Mouse (Mus musculus) layer of hippocampus, postnatal 14 days (tissue): ENCODE data around the gene Rnf13. TPM values are rescaled to one million over a fixed set of nuclear protein-coding genes. Genes with fewer than 3 reads are reported as not detected.
"Not testable (repeated sequence)": the region's sequence is repeated elsewhere in the genome, so short reads cannot be mapped to it uniquely, and the experiment has no call there.

ENCODE experiments used
- DNase-seq, 2 experiments: peaks; one replicate each; pipeline ENCODE4 v3.0.0; 2021 to 2022; ENCODE audit warnings: low spot score in 2 of 2, mixed read lengths in 1 of 2
- long read RNA-seq, 2 experiments: library from polyadenylated mRNA; stranded (forward); transcript quantifications; one replicate each; pipeline ENCODE4 v2.0.0; 2021
- total RNA-seq, 2 experiments: library from RNA; stranded (reverse); gene quantifications; 2 replicates each; pipeline ENCODE4 v1.2.3; 2021

The Rnf13 gene
- total RNA-seq = 10 to 100 TPM; 76.8 to 79.6 TPM
- long read RNA-seq, experiment 1, transcript Rnf13-209 (9 exons, 1,062 nt) = minor isoform, 6 of 87 reads
- long read RNA-seq, experiment 1, transcript Rnf13-201 (10 exons, 2,678 nt) = major isoform, 56 of 87 reads
- long read RNA-seq, experiment 1, partial matches to known transcripts = 8 of 87 reads
- long read RNA-seq, experiment 1, other reads (novel, unspliced or antisense) = 13 of 87 reads
- long read RNA-seq, experiment 2, transcript Rnf13-209 (9 exons, 1,062 nt) = minor isoform, 9 of 108 reads
- long read RNA-seq, experiment 2, transcript Rnf13-201 (10 exons, 2,678 nt) = major isoform, 82 of 108 reads
- long read RNA-seq, experiment 2, partial matches to known transcripts = 4 of 108 reads
- long read RNA-seq, experiment 2, other reads (novel, unspliced or antisense) = 13 of 108 reads

- DNase-seq = peak; percentile 99
These were observed at the start of gene Rnf13 for GRCm38 (mm10) chr3:57735511-57736370. TSS of gene Rnf13 (plus strand) at chr3:57736062.

- no peak for DNase-seq
These were observed 44.1 kb upstream of the Rnf13 start for GRCm38 (mm10) chr3:57691772-57692171.

GRCm38 (mm10) chr3:57692719-57693118 is 43.1 kb upstream of the Rnf13 start, which contains the start of gene Ankub1:
TSS of gene Ankub1 (minus strand) at chr3:57692799.
- DNase-seq = peak in 1 of 2 experiments; percentile 30

- DNase-seq = no peak
These were observed 39.6 kb upstream of the Rnf13 start for GRCm38 (mm10) chr3:57696249-57696648.

GRCm38 (mm10) chr3:57696779-57697178 is 39.1 kb upstream of the Rnf13 start:
- DNase-seq = no peak

- no peak for DNase-seq
These were observed 21.7 kb upstream of the Rnf13 start for GRCm38 (mm10) chr3:57714151-57714550.

GRCm38 (mm10) chr3:57732206-57732915 is 3.5 kb upstream of the Rnf13 start:
- no peak for DNase-seq

GRCm38 (mm10) chr3:57736419-57737095 is 695 bp downstream of the Rnf13 start:
- no peak for DNase-seq

- DNase-seq = no peak
These were observed 4.0 kb downstream of the Rnf13 start for GRCm38 (mm10) chr3:57739830-57740229.

- DNase-seq = no peak
These were observed 12.9 kb downstream of the Rnf13 start for GRCm38 (mm10) chr3:57748576-57749267.

- no peak for DNase-seq
These were observed 41.1 kb downstream of the Rnf13 start for GRCm38 (mm10) chr3:57776915-57777314.

GRCm38 (mm10) chr3:57788472-57788871 is 52.6 kb downstream of the Rnf13 start:
- DNase-seq = no peak

GRCm38 (mm10) chr3:57789005-57789962 is 53.4 kb downstream of the Rnf13 start:
- peak in 1 of 2 experiments; percentile 16 for DNase-seq

- DNase-seq = no peak
These were observed 55.2 kb downstream of the Rnf13 start for GRCm38 (mm10) chr3:57791104-57791503.

- not testable (repeated sequence) for DNase-seq
These were observed 59.2 kb downstream of the Rnf13 start for GRCm38 (mm10) chr3:57795071-57795470.

GRCm38 (mm10) chr3:57815447-57815846 is 79.6 kb downstream of the Rnf13 start:
- peak in 1 of 2 experiments; percentile 21 for DNase-seq

- peak in 1 of 2 experiments; percentile 63 for DNase-seq
These were observed 90.0 kb downstream of the Rnf13 start for GRCm38 (mm10) chr3:57825866-57826265.

GRCm38 (mm10) chr3:57833585-57833984 is 97.7 kb downstream of the Rnf13 start:
- DNase-seq = no peak

- no peak for DNase-seq
These were observed 101.0 kb downstream of the Rnf13 start for GRCm38 (mm10) chr3:57836911-57837310.
